Mouse (Mus musculus) olfactory bulb, adult 2 months (tissue): Measurements from ENCODE around the gene Ccdc85b. TPM values are rescaled to one million over a fixed set of nuclear protein-coding genes. Genes with fewer than 3 reads are reported as not detected.

ENCODE experiments used
- H3K27ac ChIP-seq: fragments of 200-500 bp; 2 replicates; pipeline ENCODE4 v1.5.1; 2012; ENCODE audit warnings: low read depth, low read length; ENCODE audit not compliant: insufficient read depth
- H3K4me1 ChIP-seq: fragments of 200-500 bp; 2 replicates; pipeline ENCODE4 v1.6.1; 2012; ENCODE audit warnings: low read length; ENCODE audit not compliant: control insufficient read depth, insufficient read depth
- H3K4me3 ChIP-seq: fragments of 200-500 bp; 2 replicates; pipeline ENCODE4 v1.5.1; 2012; ENCODE audit warnings: mild to moderate bottlenecking, low read depth, low read length, moderate library complexity; ENCODE audit not compliant: insufficient read depth
- CTCF ChIP-seq: fragments of 200-500 bp; IDR thresholded peaks from 2 replicates; pipeline ENCODE4 v1.5.1; 2012; ENCODE audit warnings: low read depth, mild to moderate bottlenecking, low read length, moderate library complexity; ENCODE audit not compliant: insufficient read depth
- POLR2A ChIP-seq: fragments of 200-500 bp; IDR thresholded peaks from 2 replicates; pipeline ENCODE4 v1.6.1; 2012; ENCODE audit warnings: mild to moderate bottlenecking, low read depth, low read length, moderate library complexity; ENCODE audit not compliant: insufficient read depth
- WGBS: fragments of 180-500 bp; shearing (Covaris S2); methylation state at CpG from one replicate; pipeline ENCODE4 v1.1.7; 2018; 5-methylcytosine and 5-hydroxymethylcytosine counted together
- polyA plus RNA-seq: library from polyadenylated mRNA; stranded (reverse); fragments of >200 nt; gene quantifications from 2 replicates; pipeline ENCODE4 v1.2.4, GENCODE M21; 2012; ENCODE audit warnings: low replicate concordance; ENCODE audit not compliant: missing spikeins, insufficient read depth, insufficient read length

The Ccdc85b gene
- polyA plus RNA-seq, 1 experiment: not detected

DNA sequence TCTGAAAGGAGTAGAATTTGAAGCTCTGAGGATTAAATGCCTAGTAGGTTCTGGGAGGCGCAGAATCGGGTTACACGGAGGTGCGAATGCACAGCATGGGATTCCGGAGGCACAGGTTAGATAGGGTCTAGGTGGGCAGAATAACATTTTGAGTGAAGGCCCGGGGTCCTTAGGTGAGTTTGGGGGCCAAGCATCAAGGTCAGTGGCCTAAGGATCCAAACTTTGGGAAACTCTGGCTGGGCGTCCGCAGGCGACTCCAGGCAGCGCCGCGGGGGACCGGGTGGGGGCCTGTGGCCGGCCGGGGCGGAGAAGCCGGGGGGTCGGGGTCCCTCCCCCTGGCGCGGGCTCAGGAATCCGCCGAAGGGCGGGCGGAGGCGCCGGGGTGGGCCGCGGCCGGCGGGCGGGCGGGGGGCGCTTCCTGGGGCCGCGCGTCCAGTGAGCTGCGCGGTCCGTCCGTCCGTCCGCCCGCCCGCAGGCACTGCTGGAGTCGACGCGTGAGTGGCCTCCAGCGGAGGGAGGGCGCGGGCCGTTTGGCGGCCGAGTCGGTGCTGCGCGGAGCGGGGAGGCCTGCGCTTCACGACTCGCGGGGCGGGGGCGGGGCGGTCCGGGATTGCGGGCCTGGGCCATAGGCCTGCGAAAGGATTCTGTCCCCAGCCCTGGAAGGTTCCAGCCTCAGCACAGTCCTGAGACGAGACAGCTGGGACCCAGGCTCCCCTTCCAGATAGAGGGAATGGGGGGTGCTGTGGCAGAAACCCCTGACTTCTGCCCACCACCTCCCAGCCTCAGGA is 16.8 kb upstream of the Ccdc85b start:
- no peak for TF ChIP-seq CTCF
- no peak for TF ChIP-seq POLR2A
- Histone ChIP-seq H3K27ac (peak overlapping the region; percentile 52), H3K4me1 (peaks cover 39% of the 10 kb centered on the region), H3K4me3 (peak overlapping the region; percentile 53)
- 1% methylated on average over 56 of the region's 68 CpGs for WGBS

DNA sequence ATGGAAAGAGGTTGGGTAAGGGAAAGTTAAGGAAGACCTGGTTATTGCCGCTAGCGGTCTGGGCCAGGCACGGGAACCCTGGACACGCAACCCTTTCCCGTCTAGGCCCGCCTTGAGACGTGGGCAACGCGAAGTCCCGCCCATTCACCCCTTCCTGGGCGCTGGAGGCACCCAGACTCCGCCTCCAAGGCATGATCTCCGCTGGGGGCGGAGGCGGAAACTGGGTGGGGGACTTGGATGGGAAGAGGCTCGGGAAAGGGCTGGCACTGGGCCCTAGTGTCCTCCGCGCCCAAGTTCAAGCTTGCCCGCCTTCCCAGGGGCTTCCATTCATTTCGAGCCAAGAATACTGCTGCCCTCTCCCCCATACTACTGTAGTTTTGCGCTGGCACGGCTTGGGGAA is 16.0 kb upstream of the Ccdc85b start, which contains the start of gene Efemp2:
TSS of gene Efemp2 (plus strand) at position 235 of the 400 bp plus-strand sequence.
- Histone ChIP-seq H3K4me1 (peaks cover 39% of the 10 kb centered on the region), H3K27ac (peak within 1 kb of the TSS; percentile 52; the same call in 1 of the 2 replicates), H3K4me3 (peak within 1 kb of the TSS; percentile 53)
- TF ChIP-seq POLR2A (no peak), CTCF (no peak)
- WGBS: 1% methylated on average over 22 of the region's 22 CpGs

DNA sequence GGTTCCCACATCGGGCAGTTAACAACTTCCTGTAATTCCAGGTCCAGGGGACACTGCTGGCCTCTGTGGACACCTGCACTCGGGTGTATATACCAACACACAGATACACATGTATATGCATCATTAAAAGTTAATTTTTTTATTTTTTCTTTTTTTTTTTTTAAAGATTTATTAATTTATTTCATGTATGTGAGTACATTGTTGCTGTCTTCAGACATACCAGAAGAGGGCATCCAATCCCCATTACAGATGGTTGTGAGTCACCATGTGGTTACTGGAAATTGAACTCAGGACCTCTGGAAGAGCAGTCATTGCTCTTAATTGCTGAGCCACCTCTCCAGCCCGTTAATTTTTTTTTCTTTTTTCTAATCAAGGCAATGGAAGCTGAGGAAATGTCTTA is 15.2 kb upstream of the Ccdc85b start:
- 77% methylated on average over 3 of the region's 3 CpGs for whole genome bisulfite sequencing
- Histone ChIP-seq H3K4me1 (peaks cover 40% of the 10 kb centered on the region), H3K4me3 (no peak overlapping the region), H3K27ac (no peak overlapping the region)
- TF ChIP-seq CTCF (no peak), POLR2A (no peak)

DNA sequence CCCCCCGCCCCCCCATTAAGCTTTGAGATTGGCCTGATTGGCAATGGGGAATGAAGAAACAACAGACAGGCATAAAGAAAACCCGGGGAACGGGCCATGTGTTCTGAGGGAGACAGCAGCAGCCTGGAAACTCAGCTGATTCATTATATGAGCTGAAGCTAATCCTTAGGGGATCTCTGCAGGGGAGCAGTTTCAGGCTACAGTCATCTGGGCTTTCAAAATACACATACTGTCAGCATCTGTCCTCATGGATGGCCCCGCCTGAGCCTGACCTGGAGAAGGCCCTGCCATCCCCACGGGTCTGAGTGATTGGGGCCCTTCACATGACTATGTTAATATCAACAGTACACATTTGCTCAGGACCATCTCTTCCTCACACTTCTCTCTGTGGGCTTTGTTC is 14.2 kb upstream of the Ccdc85b start:
- Histone ChIP-seq H3K4me1 (peaks cover 30% of the 10 kb centered on the region), H3K4me3 (no peak overlapping the region), H3K27ac (no peak overlapping the region)
- TF ChIP-seq CTCF (no peak), POLR2A (no peak)
- WGBS: 35% methylated on average over 5 of the region's 5 CpGs

DNA sequence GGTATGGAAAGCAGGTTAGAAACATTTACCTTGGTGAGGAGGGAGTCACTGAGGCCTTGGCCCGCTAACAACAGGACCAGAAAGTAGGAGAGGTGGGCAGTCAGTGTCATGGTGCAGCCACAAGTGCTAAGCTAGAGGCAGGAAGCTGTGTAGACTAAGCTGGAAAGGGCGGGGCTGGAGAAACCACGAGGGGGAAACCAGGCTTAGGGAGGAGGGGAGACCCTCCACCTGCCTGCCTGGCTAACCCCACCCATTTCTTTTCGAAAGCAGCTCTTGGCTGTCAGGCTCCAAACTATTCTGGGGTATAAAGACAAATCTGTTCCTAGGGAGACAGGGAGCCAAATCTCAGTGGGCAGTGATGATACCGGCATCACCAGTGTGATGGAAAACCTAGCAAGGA is 10.7 kb upstream of the Ccdc85b start, which contains the start of gene Ctsw:
TSS of gene Ctsw (minus strand) at position 134 of the 400 bp plus-strand sequence.
- WGBS: 52% methylated on average over 5 of the region's 5 CpGs
- Histone ChIP-seq H3K27ac (no peak within 1 kb of the TSS), H3K4me3 (no peak within 1 kb of the TSS), H3K4me1 (peaks cover 25% of the 10 kb centered on the region)
- TF ChIP-seq POLR2A (no peak), CTCF (no peak)

DNA sequence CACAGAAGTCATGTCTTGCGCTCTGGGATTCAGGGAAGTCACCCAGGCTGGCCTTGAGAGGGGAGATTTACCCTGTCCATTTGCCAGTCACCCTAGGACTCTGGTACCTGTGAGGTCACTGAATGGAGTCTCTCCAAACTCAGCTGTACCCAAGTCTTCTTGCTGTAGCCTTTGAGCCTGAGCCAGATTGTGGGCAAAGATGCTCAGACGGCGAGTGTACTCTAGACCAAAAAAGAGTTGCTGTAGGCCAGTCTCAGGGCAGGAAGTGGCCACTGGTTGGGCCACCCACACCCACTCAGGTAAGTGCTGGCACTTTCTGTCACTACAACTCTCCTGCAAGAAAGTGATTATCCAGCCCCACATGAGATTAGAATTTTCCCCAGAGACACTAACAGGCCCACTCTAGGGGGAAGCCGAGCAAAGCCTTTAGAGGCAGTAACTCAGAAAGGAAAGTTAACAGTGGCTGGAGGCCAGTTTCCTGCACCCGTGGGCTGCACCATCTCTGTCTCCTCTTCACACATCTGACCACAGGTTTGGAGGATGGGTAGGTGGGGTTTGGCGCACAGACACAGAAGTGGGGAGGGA is 9.3 kb upstream of the Ccdc85b start:
- 89% methylated on average over 6 of the region's 6 CpGs for WGBS
- H3K27ac ChIP-seq: no peak overlapping the region
- peaks cover 25% of the 10 kb centered on the region for H3K4me1 ChIP-seq
- H3K4me3 ChIP-seq: no peak overlapping the region
- TF ChIP-seq CTCF (no peak), POLR2A (no peak)

DNA sequence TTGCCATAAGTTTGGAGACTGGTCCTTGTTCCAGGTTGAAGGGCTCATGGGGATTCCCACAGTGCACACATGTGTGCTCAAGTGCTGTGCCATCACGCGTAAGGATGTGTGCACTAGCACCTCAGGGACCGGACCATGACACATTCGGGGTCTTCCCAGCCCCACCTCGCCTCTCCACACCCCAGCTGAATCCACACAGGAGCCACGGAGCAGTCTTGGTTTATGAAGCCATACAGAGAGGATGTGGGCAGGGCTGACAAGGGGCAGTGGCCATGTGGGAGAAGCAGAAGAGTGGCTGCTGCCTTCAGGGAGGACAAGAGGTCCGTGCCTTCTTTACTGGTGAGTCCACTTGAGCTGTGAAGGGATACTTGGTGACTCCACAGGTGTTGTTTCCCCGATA is 7.3 kb upstream of the Ccdc85b start:
- 92% methylated on average over 8 of the region's 8 CpGs for WGBS
- TF ChIP-seq POLR2A: no peak
- no peak for TF ChIP-seq CTCF
- Histone ChIP-seq H3K4me3 (no peak overlapping the region; the same call in 1 of the 2 replicates), H3K4me1 (peaks cover 23% of the 10 kb centered on the region), H3K27ac (no peak overlapping the region)

DNA sequence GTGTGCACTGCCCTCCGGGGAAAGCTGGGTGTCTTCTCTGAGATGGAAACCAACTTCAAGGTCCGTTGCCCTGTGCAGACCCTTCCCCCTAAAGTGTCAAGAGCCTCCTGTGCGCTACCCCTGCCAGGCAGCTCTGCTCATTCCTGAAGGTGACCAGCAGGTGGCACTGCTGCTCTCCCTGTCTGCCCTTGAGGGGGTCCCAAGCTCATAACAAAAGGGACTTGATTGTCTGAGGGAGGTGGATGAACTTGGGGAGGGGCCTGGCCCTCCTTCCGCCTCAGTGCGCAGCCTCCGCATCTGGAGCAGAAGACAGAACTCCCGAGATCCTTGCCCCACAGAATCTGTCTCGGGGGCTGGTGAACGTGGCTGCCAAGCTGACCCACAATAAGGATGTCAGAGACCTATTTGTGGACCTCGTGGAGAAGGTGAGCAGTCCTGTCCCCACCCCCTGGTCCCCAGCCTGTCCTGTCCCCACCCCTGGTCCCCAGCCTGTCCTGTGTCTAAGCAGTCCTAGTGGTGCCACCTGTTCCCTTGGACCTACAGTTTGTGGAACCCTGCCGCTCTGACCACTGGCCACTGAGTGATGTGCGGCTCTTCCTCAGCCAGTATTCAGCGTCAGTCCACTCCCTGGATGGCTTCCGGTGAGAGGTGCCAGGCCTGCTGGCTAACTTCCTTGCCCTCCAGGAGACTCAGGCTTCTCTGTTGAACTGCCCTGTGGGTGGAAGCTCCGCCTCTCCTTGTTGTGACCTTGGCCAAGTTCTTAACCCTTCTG is 6.3 kb upstream of the Ccdc85b start:
- H3K4me3 ChIP-seq: peak overlapping the region; percentile 47
- H3K4me1 ChIP-seq: peaks cover 25% of the 10 kb centered on the region
- peak overlapping the region; percentile 70 for H3K27ac ChIP-seq
- WGBS: 9% methylated on average over 15 of the region's 15 CpGs
- TF ChIP-seq POLR2A (no peak), CTCF (peak; percentile 91)
